Mouse (Mus musculus): ENCODE measurements around the gene Cp.
"Not testable (repeated sequence)": the region's sequence is repeated elsewhere in the genome, so short reads cannot be mapped to it uniquely, and the experiment has no call there.

Cp gene

GRCm38 (mm10) chr3:19956885-19957284 is at the start of gene Cp:
Gene Cp, plus strand, starts transcription at chr3:19957054.
- DNase-seq (ENCODE audit: low spot score) = no peak

GRCm38 (mm10) chr3:19948552-19948951 is 8.3 kb upstream of the Cp start:
- no peak for DNase-seq (ENCODE audit: low spot score)

DNA sequence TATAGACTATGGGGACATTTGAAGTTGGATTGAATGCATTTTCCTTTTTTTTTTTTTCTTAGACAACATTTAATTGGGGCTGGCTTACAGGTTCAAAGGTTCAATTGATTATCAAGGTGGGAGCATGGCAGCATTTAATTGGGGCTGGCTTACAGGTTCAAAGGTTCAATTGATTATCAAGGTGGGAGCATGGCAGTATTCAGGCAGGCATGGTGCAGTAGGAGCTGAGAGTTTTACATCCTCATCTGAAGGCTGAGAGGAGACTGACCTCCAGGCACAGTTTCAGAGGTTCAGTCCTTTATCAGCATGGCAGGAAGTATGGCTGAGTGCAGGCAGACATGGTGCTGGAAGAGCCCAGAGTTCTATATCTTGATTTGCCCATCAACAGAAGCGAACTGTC is 7.5 kb upstream of the Cp start:
- DNase-seq (ENCODE audit: low spot score) = not testable (repeated sequence)

GRCm38 (mm10) chr3:19953425-19953824 is 3.4 kb upstream of the Cp start:
- DNase-seq (ENCODE audit: low spot score) = no peak

DNA sequence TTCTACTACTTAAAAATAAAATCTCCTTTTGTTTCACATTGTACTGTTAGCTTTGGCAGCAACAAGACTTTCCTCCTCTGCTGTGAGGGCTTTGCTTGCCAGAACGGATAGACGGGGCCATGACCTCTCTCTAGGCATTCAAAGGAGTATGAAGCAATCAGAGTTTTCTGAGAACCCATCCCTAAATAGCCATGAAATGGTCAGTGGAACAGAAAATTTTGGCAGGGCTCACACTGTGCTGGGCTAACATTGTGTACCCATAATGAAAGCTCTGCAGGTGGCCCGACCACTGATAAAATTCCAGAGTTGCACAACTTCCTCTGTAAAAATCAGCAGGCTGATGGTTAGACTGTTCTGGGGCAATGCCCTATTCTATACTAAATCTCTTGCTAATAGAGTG is 3.0 kb upstream of the Cp start:
- DNase-seq (ENCODE audit: low spot score) = peak; percentile 9

DNA sequence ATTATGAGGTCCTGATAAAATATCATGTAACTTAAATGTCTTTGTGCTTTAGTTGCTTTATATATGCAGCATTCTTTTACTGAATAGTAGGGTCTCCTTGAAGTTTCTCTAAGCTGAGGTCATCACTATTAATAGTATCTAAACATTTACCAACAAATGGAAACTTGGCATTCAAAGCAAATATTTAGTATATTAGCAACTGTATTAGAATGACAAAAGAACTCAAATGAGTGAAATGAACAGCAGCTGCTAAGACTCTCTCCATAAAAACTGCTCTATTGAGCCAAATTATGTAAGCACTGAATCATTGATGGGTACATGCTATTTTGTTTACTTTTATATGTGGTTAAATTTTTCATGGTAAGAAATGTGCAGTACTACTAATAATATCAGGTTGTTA is 1.2 kb downstream of the Cp start:
- no peak for DNase-seq (ENCODE audit: low spot score)

- DNase-seq (ENCODE audit: low spot score) = no peak
Observed at GRCm38 (mm10) chr3:19958983-19959382, 2.1 kb downstream of the Cp start.

- no peak for DNase-seq (ENCODE audit: low spot score)
Observed at GRCm38 (mm10) chr3:19960570-19961114, 3.8 kb downstream of the Cp start.

GRCm38 (mm10) chr3:19961341-19961740 is 4.5 kb downstream of the Cp start:
- DNase-seq (ENCODE audit: low spot score) = no peak

DNA sequence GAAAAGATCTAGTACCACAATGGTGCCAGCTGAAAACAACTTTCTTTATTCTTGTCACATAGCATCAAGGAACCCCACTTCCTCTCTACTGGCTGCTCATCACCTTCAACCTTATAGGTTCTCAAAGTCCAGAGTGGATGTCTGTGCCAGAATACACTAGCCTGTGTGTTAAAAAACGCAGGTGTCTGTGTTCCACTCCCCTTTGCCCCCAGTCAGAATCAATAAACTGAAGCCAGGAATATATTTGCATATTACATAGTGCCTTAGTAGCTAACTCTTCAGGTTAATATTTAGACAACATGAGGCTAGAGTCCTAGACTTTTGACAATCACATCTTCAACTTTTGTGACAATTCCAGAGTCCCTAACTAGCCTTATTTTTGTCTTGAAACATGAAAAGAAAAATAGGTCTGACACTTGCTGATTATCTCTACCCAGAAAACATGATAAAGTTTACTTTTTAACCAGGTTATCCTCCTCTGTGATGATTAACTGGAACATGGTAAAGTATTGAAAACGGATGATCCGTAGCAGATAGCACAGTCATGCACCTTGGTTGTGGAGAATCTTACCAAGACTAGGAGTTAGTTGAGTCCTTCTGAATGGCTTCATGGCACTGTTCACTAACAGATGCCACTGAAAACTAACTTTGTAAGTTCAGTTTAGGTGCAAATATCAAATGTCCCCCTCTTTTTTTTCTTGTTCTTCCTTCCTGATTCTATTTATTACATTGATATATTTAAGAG is 6.1 kb downstream of the Cp start:
- DNase-seq (ENCODE audit: low spot score) = no peak

GRCm38 (mm10) chr3:19964625-19965188 is 7.9 kb downstream of the Cp start:
- no peak for DNase-seq (ENCODE audit: low spot score)

DNA sequence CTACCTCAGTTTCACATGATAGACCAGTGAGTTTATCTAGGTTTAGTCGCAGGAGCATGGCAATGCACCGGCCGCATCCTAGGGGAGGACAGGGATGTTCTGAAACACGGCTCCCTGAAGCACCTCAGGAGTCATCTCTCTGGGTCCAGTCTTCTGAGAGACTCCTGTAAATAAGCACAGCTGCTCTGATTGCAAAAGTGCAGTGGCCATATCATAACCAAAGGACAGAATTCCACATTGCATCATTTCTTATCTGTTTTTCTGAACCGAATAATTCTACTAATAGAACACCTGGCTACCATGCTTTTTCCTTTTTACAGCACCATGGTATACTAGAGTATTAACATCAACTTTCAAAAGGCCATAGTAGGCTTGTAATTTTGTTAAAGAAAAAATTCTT is 8.4 kb downstream of the Cp start:
- no peak for DNase-seq (ENCODE audit: low spot score)

GRCm38 (mm10) chr3:19966072-19966471 is 9.2 kb downstream of the Cp start:
- DNase-seq (ENCODE audit: low spot score) = no peak

DNA sequence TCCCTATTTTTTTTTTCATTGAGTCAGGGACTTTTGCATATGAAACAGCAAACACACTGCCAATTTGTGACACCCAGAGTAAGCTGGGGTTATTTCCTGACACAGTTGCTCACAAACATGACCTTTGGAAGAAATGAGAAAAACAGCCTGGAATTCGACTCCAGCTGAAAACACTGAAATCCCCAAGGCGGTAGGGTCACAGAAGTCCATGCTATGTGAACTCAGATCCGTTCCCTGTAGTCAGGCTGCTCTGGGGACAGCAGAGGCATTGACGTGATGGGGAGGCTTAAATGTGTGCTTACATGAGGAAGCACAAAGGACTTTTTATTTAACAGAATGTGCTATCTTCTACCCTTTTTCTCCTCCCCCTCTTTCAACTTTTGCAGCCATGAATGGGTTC is 21.6 kb downstream of the Cp start:
- DNase-seq (ENCODE audit: low spot score) = no peak

DNA sequence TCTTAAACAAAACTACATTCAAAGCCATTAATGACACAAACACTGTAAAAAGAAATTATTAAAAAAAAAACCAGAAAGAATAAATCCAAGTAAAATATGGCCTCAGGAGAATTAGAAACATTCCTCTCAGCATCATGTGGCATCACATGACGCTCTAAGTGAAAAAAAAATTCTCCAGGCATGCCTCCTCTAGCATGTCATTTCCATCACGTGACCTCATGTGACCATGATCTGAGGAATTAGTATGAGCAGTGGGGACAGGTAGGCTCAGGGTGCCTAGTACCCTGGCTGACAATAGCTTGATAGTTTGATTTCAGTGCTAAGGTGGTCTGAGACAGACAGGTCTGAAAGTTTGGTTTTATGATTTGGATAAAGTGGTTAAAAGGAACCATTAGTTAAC is 24.3 kb downstream of the Cp start:
- DNase-seq (ENCODE audit: low spot score) = no peak

DNA sequence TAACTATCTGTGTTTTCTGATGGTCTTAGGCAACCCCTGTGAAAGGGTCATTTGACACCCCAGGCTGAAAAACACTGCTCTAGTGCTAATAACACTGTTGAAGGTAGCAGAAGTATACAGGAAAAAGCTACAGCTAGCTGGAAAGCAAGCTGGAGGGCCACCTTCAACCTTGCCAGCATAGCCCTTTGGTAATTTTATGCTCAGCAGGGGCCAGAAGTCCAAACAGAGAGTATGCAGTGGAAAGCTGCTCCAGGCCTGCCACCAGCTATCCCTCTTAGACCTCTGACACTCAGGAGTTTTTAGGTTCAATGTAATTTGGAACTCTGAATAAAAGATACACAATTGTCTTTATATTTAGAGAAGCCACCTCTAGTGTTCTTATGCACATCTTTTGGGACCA is 26.0 kb downstream of the Cp start:
- no peak for DNase-seq (ENCODE audit: low spot score)

DNA sequence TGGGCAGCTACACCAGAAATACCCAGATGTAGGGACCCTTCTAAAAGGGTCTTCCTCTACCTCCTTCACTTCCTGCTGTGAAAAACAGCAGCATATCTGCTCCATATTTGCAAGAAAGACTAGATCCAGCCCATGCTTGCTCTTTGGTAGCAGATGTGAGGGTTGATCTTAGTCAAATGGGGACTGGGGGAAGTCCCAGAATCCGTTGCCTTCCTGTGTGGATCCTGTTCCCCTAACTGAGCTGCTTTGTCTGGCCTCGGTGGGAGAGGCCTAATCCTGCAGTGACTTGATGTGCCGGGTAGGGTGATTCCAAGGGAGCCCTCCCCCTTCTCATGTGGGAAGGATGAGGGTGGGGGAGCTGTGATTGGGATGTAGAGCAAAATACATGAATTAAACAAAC is 29.3 kb downstream of the Cp start:
- no peak for DNase-seq (ENCODE audit: low spot score)

DNA sequence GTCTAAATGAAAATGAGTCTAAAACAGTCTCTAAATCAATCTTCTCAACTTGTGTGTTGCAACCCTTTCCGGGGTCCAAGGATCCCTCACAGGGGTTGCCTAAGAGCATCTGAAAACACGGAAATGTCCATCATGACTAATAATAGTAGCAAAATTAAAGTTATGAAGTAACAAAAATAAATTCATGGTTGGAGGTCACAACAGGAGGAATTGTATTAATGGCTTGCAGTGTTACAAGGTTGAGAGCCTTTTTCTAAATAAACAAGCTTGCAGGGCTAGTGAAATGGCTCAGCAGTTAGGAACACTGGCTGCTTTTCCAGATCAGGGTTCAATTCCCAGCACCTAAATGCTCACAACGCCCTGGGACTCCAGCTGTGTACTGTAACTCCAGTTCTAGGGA is 33.2 kb downstream of the Cp start:
- no peak for DNase-seq (ENCODE audit: low spot score)

- DNase-seq (ENCODE audit: low spot score) = no peak
Observed at GRCm38 (mm10) chr3:19992388-19992787, 35.5 kb downstream of the Cp start.

- no peak for DNase-seq (ENCODE audit: low spot score)
Observed at GRCm38 (mm10) chr3:19999551-19999950, 42.7 kb downstream of the Cp start.

- no peak for DNase-seq (ENCODE audit: low spot score)
Observed at GRCm38 (mm10) chr3:20000806-20001205, 44.0 kb downstream of the Cp start.

DNA sequence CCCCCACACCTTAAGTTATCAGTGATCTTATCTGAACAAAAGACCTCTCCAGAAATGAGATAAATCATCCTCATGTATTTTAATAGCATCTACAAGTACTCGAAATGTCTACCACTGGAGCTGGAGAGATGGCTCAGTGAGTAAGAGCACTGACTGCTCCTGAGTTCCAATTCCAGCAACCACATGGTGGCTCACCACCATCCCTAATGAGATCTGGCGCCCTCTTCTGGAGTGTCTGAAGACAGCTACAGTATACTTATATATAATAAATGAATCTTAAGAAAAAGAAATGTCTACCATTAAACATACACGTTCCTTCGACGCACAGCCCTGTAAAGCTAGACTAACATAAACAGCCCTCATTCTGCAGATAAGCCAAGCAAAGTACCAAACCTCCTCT is 45.9 kb downstream of the Cp start:
- no peak for DNase-seq (ENCODE audit: low spot score)

DNA sequence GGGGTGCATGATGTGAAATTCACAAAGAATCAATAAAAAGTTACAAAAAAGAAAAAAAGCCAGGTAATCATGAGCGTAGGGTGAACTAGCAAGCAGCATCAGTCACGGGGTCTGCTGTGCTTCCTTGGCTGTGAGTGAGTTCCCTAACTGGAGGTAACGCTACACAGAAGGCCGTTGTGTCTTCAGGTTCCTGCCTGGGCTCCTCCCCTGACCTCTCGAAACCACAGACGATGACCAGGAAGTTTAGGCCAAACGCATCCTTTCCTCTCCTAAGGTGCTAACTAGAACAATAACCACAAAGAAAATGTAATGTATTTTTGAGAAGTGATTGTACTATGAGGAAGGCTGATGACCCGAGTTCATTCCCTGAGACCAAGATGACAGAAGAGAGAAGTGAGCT is 47.6 kb downstream of the Cp start:
- no peak for DNase-seq (ENCODE audit: low spot score)

DNA sequence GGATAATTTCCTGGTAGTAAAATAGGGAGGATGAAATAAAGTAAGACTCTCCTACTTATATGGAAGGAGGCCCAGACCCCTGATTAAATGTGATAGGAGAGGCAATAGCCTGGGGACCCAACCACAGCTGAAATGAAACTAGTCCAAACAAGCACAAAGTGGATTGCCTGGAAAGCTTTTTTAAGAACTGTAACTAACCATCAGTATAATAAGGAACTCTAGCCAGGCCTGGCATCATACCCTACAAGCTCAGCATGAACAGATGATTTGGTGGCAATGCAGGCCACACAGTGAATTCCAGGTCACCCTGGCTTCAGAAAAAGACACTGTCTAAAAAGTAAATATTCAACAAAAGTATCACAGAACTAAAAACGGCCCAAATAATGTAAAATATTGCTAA is 48.8 kb downstream of the Cp start:
- no peak for DNase-seq (ENCODE audit: low spot score)

Measured in urinary bladder, postnatal 25 days (tissue).